Mouse (Mus musculus): Measurements from ENCODE around the gene Anapc15-ps.

GRCm38 (mm10) chr10:95646576-95646975, 26.7 kb downstream of the Anapc15-ps start:
- no peak for TF ChIP-seq POLR2A (IDR thresholded peaks at IDR 0.05; ENCODE audit: borderline replicate concordance, extremely low read depth, insufficient read depth, insufficient read length, poor library complexity, severe bottlenecking)
- TF ChIP-seq CTCF (IDR thresholded peaks at IDR 0.05; ENCODE audit: borderline replicate concordance, extremely low read depth, insufficient read depth, insufficient read length) = no peak
